8 mouse cellular contexts compared by ENCODE assay signal in genomic region chr19:25060375-25060774, GRCm38 (mm10).
DNase-seq lines count a peak whose midpoint lies in the region; TF ChIP-seq lines count a peak whose summit lies in the region.
"Had no signal": no experiment of that assay in that cellular context is flagged by ENCODE, and none has a peak within 500 bp of the region (broad histone marks: within the 10 kb centered on the region; RNA-seq: fewer than 3 reads in every experiment).

No protein-coding gene starts in this region.

- H3K4me3 ChIP-seq in spleen, adult 2 months (ENCODE audit: extremely low read depth, insufficient read depth, insufficient read length), result no peak overlapping the region

- H3K4me1 ChIP-seq in spleen, adult 2 months (ENCODE audit: control insufficient read depth, insufficient read depth, insufficient read length), result peaks cover 26% of the 10 kb centered on the region; the same call in 1 of the 2 replicates

- 76% methylated on average over 9 of the region's 9 CpGs for WGBS in spleen, adult 2 months

- intact Hi-C loops in gastrocnemius, postnatal 36 days (cut with DNase I), result no loop called here

- no peaks in the 10 kb centered on the region for H3K27me3 ChIP-seq in spleen, adult 2 months (ENCODE audit: control insufficient read depth, insufficient read depth, low read length)

- peaks cover 11% of the 10 kb centered on the region for H3K36me3 ChIP-seq in spleen, adult 2 months (ENCODE audit: control insufficient read depth, insufficient read depth, low read length)

- H3K27ac ChIP-seq in spleen, adult 2 months (ENCODE audit: insufficient read depth, low read length), result peak overlapping the region; percentile 48
- H3K27ac ChIP-seq: liver, embryonic 14.5 days had no signal

- TF ChIP-seq POLR2A in spleen, adult 2 months (IDR thresholded peaks at IDR 0.05; ENCODE audit: low read depth, low read length), result no peak

- TF ChIP-seq CTCF in spleen, adult 2 months (IDR thresholded peaks at IDR 0.05; ENCODE audit: extremely low read depth, insufficient read depth, insufficient read length, insufficient replicate concordance), result no peak

- no peak for DNase-seq in spleen, adult 2 months (ENCODE audit: low read depth in 1 of 2, low spot score in 2 of 2)
- DNase-seq in spleen, postnatal 4 days (ENCODE audit: low spot score in 2 of 2), result no peak
- DNase-seq in gastrocnemius, postnatal 36 days, result peak; percentile 17 to 18
- DNase-seq in induced T-regulatory cell, adult 2 months (ENCODE audit: low read depth), result peak; percentile 38
- DNase-seq in lung, postnatal 4 days, result peak; percentile 28 to 43
- no peak for DNase-seq in urinary bladder, postnatal 14 days (ENCODE audit: low spot score)
- DNase-seq in layer of hippocampus, adult 9-10 months (ENCODE audit: low spot score), result no peak

Comparison
In these comparisons a context has a peak if more than half of its experiments do, and no peak if none do; other contexts are left out.
1. DNase-seq: peak in gastrocnemius, postnatal 36 days (2 of 2), induced T-regulatory cell, adult 2 months (single experiment) and lung, postnatal 4 days (2 of 2); none in spleen, adult 2 months (0 of 2), spleen, postnatal 4 days (0 of 2), urinary bladder, postnatal 14 days (single experiment) and layer of hippocampus, adult 9-10 months (single experiment).